Mouse (Mus musculus): Measurements from ENCODE around the gene Ptprb. TPM values are rescaled to one million over a fixed set of nuclear protein-coding genes. Genes with fewer than 3 reads are reported as not detected.

Gene Ptprb
- polyA plus RNA-seq (2012; rRNA removed), result 0.77 and 1.6 TPM in 2 replicates

DNA sequence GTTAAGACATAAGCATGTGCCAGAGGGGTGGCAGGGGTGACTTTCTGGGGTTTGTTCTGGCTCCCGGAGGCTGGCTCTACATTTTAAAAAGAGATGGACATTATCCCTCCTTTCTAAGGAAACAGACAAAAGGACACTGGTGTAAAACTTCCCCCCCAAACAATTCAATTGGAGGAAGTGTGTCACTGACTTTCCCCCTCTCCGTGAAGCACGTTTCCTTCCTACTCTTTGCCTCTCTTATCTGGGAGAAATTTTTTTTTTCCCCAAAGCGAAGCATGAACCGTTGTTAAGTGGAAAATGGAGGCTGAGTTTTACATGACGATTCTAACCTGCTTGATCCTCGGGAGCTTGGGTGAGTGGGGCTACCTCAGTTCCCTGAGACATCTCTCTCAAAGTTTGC is at the start of gene Ptprb:
TSS of gene Ptprb (plus strand) at position 244 of the 400 bp plus-strand sequence.

Other genes starting within 250 kb of the Ptprb start
- not detected in 2 replicates for gene 4933416C03Rik, start 161.6 kb upstream of the Ptprb start, polyA plus RNA-seq (2012; rRNA removed)
- gene Kcnmb4, start 198.4 kb downstream of the Ptprb start, polyA plus RNA-seq (2012; rRNA removed), result 4.8 and 7.9 TPM in 2 replicates

Measured in stomach, adult 2 months (tissue).